ENCODE assay signal across 10 mouse cellular contexts in genomic region chr6:94683701-94684100, GRCm38 (mm10). TPM values are rescaled to one million over a fixed set of nuclear protein-coding genes. Genes with fewer than 3 reads are reported as not detected.
DNase-seq lines count a peak whose midpoint lies in the region; ATAC-seq and TF ChIP-seq lines count a peak whose summit lies in the region.
"Had no signal": no experiment of that assay in that cellular context is flagged by ENCODE, and none has a peak within 500 bp of the region (broad histone marks: within the 10 kb centered on the region; RNA-seq: fewer than 3 reads in every experiment).

No protein-coding gene starts in this region.

- 0 out of 2 replicates have a peak overlapping the region, but pooled peaks have one; percentile 7 for H3K4me2 ChIP-seq in hindbrain, embryonic 16.5 days (ENCODE audit: low read length)
- H3K4me2 ChIP-seq: forebrain, embryonic 13.5 days had no signal

- WGBS in cerebellum, adult 2 months = 32% methylated on average over 3 of the region's 3 CpGs
- whole genome bisulfite sequencing in hindbrain, embryonic 16.5 days = 57% methylated on average over 3 of the region's 3 CpGs

- peak overlapping the region; percentile 9; the same call in 1 of the 2 replicates for H3K9ac ChIP-seq in hindbrain, embryonic 16.5 days (ENCODE audit: low read depth, low read length)
- H3K9ac ChIP-seq: forebrain, embryonic 13.5 days had no signal

- no peak overlapping the region for H3K4me3 ChIP-seq in cerebellum, adult 2 months (replicated peaks; ENCODE audit: insufficient read depth, low read depth, low read length)
- H3K4me3 ChIP-seq in layer of hippocampus, adult 2 months = no peak overlapping the region
- no peak overlapping the region for H3K4me3 ChIP-seq in hindbrain, embryonic 16.5 days (ENCODE audit: low read length)
- H3K4me3 ChIP-seq: forebrain, embryonic 13.5 days; heart, embryonic 10.5 days had no signal

- H3K4me1 ChIP-seq in cerebellum, adult 2 months (ENCODE audit: control insufficient read depth, insufficient read depth, low read length) = peaks cover 40% of the 10 kb centered on the region
- peaks cover 20% of the 10 kb centered on the region for H3K4me1 ChIP-seq in hindbrain, embryonic 16.5 days (ENCODE audit: control insufficient read depth, insufficient read depth, low read depth, low read length)

- peak; percentile 46; the same call in 1 of the 2 replicates for ATAC-seq in hindbrain, embryonic 16.5 days
- ATAC-seq in granulocyte monocyte progenitor cell, adult 5-6 weeks (replicated peaks; ENCODE audit: poor library complexity, severe bottlenecking) = no peak
- ATAC-seq: forebrain, embryonic 13.5 days had no signal

- H3K27ac ChIP-seq in cerebellum, adult 2 months (ENCODE audit: insufficient read depth, low read length) = peak overlapping the region; percentile 89
- no peak overlapping the region for H3K27ac ChIP-seq in layer of hippocampus, adult 2 months
- H3K27ac ChIP-seq in hindbrain, embryonic 16.5 days (ENCODE audit: low read depth, low read length) = peak overlapping the region; percentile 36; the same call in 1 of the 2 replicates
- H3K27ac ChIP-seq: forebrain, embryonic 13.5 days had no signal

- H3K9me3 ChIP-seq in hindbrain, embryonic 16.5 days (ENCODE audit: control insufficient read depth, low read length) = no peaks in the 10 kb centered on the region
- H3K9me3 ChIP-seq: forebrain, embryonic 13.5 days; heart, embryonic 10.5 days had no signal

- H3K27me3 ChIP-seq in cerebellum, adult 2 months (ENCODE audit: control insufficient read depth, insufficient read depth, low read length) = no peaks in the 10 kb centered on the region
- H3K27me3 ChIP-seq in hindbrain, embryonic 16.5 days (replicated peaks; ENCODE audit: control insufficient read depth, insufficient read depth, low read length) = no peaks in the 10 kb centered on the region
- H3K27me3 ChIP-seq: forebrain, embryonic 13.5 days had no signal

- TF ChIP-seq POLR2A in cerebellum, adult 2 months (IDR thresholded peaks at IDR 0.05; ENCODE audit: borderline replicate concordance, insufficient read depth, low read length) = no peak

- H3K36me3 ChIP-seq in hindbrain, embryonic 16.5 days (ENCODE audit: control insufficient read depth, insufficient read depth, low read length) = no peaks in the 10 kb centered on the region
- H3K36me3 ChIP-seq: heart, embryonic 10.5 days had no signal

- peak; percentile 31 to 42 for DNase-seq in cerebellum, adult 2 months
- no peak for DNase-seq in cerebellum, adult 9-10 months
- no peak for DNase-seq in layer of hippocampus, adult 2 months (ENCODE audit: low spot score in 2 of 2)
- no peak for DNase-seq in layer of hippocampus, adult 9-10 months (ENCODE audit: low spot score)
- peak; percentile 62 for DNase-seq in thymus, postnatal 14 days
- DNase-seq in kidney, adult 18-20 months = no peak

- no peak for TF ChIP-seq CTCF in cerebellum, adult 2 months (IDR thresholded peaks at IDR 0.05; ENCODE audit: borderline replicate concordance, insufficient read depth, low read depth, low read length)
- 0 out of 2 replicates have a peak, but pooled peaks have one; percentile 8 for TF ChIP-seq CTCF in layer of hippocampus, adult 2 months (conservative IDR thresholded peaks at IDR 0.05)

RNA-seq across cellular contexts. Expression of gene Lrig1, which starts 16.3 kb away (rescaled TPM):
- polyA plus RNA-seq in cerebellum, adult 2 months (2012; rRNA removed) = 84.5 and 86.2 TPM in 2 replicates
- total RNA-seq in layer of hippocampus, adult 2 months (2021) = 10 to 100 TPM; 26.2 to 27.4 TPM
- polyA plus RNA-seq in hindbrain, embryonic 16.5 days (2015; fragmentation: Nextera tagmentation; extraction: Ambion mirVana) = 18.7 and 22.7 TPM in 2 replicates
- total RNA-seq in granulocyte monocyte progenitor cell, adult 5-6 weeks (2014; fragmentation: Nextera tagmentation) = 0.37 and 2.0 TPM in 2 replicates
- not detected in 2 replicates for total RNA-seq in granulocyte monocyte progenitor cell, adult 5-6 weeks (2017)

Comparison
In these comparisons a context has a peak if more than half of its experiments do, and no peak if none do; other contexts are left out.
1. DNase-seq: peak in cerebellum, adult 2 months (2 of 2) and thymus, postnatal 14 days (single experiment); none in cerebellum, adult 9-10 months (single experiment), layer of hippocampus, adult 2 months (0 of 2), layer of hippocampus, adult 9-10 months (single experiment) and kidney, adult 18-20 months (single experiment).
2. RNA of gene Lrig1, which starts 16.3 kb away (total RNA-seq): 26.2 to 27.4 TPM in layer of hippocampus, adult 2 months; 0.37 to 2.0 TPM in granulocyte monocyte progenitor cell, adult 5-6 weeks; every median in the first group is over 4 times any median in the second.